Mouse (Mus musculus): ENCODE measurements around the gene Pdcd4.

DNA sequence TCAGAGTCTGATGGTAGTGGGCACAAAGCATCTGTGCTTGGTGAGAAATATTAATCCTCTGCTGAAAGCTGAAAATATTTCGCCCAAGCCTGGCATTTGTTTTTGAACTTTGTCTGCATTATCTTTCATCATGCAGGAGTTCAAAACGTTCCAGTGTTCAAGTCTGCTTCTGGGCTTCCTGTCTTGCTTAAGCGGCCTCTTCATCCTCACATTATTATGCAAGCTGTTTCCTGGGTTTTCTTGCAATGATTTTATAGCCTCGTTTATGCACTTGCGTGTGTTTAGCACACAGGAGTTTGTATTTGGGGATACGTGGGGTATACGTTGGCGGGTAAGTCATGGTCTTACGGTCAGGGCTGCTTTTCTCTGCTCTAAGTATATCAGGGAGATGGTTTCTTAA is 3.7 kb upstream of the Pdcd4 start:
- TF ChIP-seq CTCF (IDR thresholded peaks at IDR 0.05) (no peak), EP300 (IDR thresholded peaks at IDR 0.05) (no peak)

Data from lung, postnatal 0 days (tissue).